Mouse (Mus musculus) T-helper 2 cell (primary cell): ENCODE data around the gene Shmt2.

Experiments used
- in situ Hi-C: fragments of 300-600 bp; cut with MboI, MseI; formaldehyde crosslinking; loops from one replicate; pipeline ENCODE4 v1.15.1; 2025; ENCODE audit warnings: high pct_unique_total_duplicates

Gene Shmt2

DNA sequence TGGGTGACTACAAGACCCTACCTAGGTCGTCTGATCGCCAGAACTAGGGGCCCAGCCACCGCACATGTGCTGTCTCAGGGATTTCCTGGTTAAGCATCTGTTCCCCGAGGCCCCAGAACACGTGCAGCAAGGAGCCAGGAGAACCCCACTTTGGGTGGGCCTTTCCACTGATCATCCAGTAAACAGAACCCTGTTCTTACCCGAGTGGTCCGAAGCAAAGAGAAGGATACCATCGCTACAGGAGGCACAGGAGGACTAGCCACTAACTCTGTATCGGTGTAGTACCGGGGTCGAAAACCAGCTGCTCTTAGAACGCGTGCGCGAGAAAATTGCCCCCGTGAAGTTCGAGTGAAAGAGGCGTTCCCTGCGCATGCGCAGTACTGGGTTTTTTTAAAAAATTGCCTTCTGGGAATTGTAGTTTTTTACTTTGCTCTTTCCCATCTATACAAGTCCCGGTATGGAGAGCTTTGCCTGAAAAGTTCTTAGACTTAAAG, at the start of gene Shmt2:
TSS of gene Shmt2 (minus strand) at position 357 of the 494 bp plus-strand sequence.
- in situ Hi-C loops = loop anchor here (10.0 kb wide), 1 partner anchor 337 kb away; the partner anchor contains the start of gene Slc26a10

- in situ Hi-C loops = no loop called here
Measured at GRCm38 (mm10) chr10:127570937-127571641, 48.8 kb upstream of the Shmt2 start.

DNA sequence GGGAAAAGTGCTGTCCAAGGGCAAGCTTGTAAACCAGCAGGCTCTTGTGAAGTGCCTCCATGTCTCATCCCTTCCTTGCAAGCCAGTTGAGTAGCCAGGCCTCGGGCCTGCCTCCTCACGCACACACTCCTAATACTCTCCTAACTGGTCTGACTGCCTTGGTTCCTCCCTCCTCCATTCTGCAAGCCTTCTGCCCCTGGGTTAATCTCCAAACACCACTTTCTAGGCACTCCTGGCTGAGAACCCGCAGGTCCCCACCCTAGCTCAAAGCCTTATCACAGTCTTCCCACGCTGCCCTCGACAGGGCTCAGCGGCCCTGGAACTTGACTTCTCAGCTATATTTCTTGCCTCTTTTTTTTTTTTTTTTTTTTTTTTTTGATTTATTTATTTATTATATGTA, 48.1 kb upstream of the Shmt2 start:
- in situ Hi-C loops = no loop called here

DNA sequence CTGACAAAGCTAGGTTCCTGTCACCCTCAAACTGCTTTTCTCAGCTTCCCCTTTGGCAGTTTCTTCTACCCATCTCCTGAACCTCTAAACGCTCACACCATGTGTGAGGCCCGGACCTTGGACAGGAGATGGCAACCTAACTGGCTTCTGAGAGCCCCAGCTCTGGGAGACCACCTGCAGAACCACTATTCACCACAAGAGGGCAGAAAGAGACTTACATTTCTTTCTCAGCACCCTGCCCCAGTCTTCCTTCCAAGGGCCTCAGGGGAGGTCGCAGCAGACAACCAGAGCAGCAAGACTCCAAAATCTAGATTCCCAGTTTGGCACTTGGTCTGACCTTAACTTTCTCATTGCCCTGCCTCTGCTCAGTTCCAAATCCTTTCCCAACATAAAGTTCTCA, 47.2 kb upstream of the Shmt2 start:
- in situ Hi-C loops = loop anchor here (10.0 kb wide), 1 partner anchor 135 kb away; the partner anchor contains the start of gene Myo1a

- in situ Hi-C loops = loop anchor here (10.0 kb wide), 1 partner anchor 138 kb away; the partner anchor contains the start of gene Myo1a
Measured at GRCm38 (mm10) chr10:127566553-127567326, 44.5 kb upstream of the Shmt2 start.

GRCm38 (mm10) chr10:127564301-127564700, 42.1 kb upstream of the Shmt2 start:
- in situ Hi-C loops = loop anchor here (10.0 kb wide), 1 partner anchor 140 kb away; the partner anchor contains the start of gene Myo1a

GRCm38 (mm10) chr10:127563840-127564239, 41.6 kb upstream of the Shmt2 start:
- in situ Hi-C loops = loop anchor here (10.0 kb wide), 1 partner anchor 141 kb away; the partner anchor contains the start of gene Myo1a

DNA sequence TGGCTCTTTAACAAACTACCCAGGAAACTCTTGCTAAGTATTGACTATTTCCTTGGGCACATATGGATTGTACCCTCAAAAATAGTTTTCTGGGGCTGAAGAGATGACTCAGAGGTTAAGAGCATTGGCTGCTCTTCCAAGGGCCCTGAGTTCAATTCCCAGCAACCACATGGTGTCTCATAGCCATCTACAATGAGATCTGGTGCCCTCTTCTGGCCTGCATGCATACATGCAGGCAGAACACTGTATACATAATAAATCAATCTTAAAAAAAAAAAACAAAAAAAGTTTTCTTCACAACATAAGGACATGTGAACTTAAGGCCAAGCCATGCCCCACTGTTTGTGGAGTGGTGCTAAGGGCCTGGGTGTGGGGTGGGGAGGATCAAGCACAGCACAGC, 38.9 kb upstream of the Shmt2 start:
- in situ Hi-C loops = loop anchor here (10.0 kb wide), 1 partner anchor 144 kb away; the partner anchor contains the start of gene Myo1a

DNA sequence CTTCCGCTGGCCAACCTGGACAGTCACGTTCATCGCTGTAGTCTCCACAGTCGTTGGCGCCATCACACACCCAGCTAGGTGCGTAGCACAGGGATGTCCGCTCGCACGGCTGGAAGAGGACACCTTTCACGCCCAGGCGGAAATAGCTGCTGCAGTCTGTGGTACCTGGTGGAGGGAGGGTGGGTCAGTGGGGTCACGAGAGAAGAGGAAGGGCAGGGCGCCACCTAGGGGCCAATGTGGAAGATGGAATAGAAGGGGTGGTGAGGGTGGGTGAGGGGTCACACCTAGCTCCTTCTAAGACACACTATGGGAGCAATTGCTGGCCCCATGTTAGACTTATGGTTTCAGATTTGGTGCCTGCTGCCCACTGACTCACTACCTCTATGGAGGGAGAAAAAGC, 35.2 kb upstream of the Shmt2 start:
- in situ Hi-C loops = no loop called here

DNA sequence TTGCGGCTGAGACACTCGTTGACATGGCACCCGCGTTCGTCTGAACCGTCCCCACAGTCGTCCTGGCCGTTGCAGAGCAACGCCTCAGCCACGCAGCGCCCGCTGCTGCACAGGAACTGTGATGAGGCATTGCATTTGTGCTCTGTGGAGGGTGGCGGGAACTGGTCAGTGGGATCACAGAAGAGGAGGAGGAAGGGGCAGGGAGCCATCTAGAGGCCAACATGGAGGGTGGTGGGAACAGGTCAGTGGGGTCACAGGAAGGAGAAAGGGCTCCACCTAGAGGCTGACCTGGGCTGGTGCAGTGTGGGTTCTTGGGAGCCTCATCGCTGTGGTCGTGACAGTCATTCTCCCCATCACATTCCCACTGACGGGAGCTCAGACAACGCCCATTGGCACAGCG, 33.5 kb upstream of the Shmt2 start:
- in situ Hi-C loops = no loop called here

- in situ Hi-C loops = no loop called here
Measured at GRCm38 (mm10) chr10:127549892-127550291, 27.6 kb upstream of the Shmt2 start.

GRCm38 (mm10) chr10:127548236-127548635, 26.0 kb upstream of the Shmt2 start:
- in situ Hi-C loops = no loop called here

GRCm38 (mm10) chr10:127546505-127546904, 24.3 kb upstream of the Shmt2 start:
- in situ Hi-C loops = no loop called here

- in situ Hi-C loops = loop anchor here (5.0 kb wide), 1 partner anchor 37 kb away; no protein-coding TSS in a partner anchor
Measured at GRCm38 (mm10) chr10:127544375-127544774, 22.1 kb upstream of the Shmt2 start.

GRCm38 (mm10) chr10:127543916-127544315, 21.7 kb upstream of the Shmt2 start:
- in situ Hi-C loops = loop anchor here (5.0 kb wide), 1 partner anchor 37 kb away; no protein-coding TSS in a partner anchor

- in situ Hi-C loops = loop anchor here (5.0 kb wide), 1 partner anchor 35 kb away; no protein-coding TSS in a partner anchor
Measured at GRCm38 (mm10) chr10:127542720-127543119, 20.5 kb upstream of the Shmt2 start.

- in situ Hi-C loops = loop anchor here (5.0 kb wide), 1 partner anchor 35 kb away; no protein-coding TSS in a partner anchor
Measured at GRCm38 (mm10) chr10:127542084-127542483, 19.8 kb upstream of the Shmt2 start.

- in situ Hi-C loops = loop anchor here (5.0 kb wide), 1 partner anchor 34 kb away; no protein-coding TSS in a partner anchor
Measured at GRCm38 (mm10) chr10:127541510-127541909, 19.3 kb upstream of the Shmt2 start.

- in situ Hi-C loops = no loop called here
Measured at GRCm38 (mm10) chr10:127537854-127538583, 15.8 kb upstream of the Shmt2 start.

DNA sequence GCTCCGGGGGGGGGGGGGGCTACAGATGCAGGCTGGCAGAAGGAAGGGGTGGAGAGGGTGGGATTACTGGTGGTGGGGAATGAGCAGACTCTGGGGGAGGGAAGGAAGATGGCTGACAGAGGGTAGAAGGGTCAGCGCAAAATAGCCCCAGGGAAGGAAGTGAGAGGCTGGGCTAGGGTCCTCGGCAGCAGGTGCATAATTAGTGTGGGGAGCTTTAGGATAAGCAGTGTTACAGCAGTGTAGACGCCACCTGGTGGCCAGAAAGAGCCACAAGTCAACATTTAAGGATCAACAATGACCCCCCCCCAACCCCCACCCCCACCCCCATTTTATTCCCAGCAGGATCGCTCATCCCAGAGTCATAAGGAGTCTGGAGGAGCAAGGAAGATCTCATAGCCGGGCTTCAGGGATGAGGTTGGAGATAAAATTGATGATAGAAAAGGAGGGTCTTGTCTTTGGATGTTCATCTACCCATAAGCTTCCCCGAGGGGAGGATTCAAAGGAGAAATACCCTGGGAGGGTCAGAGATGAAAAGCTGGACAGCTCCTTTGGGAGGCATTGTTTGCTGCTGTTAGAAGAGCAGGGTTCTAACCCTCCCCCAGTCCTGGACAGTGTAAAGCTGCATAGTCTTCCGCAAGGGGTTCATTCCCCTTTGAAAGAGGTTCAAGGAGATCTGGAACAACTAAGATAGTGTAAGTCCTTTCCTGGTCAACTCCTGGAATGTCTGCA, 14.5 kb upstream of the Shmt2 start:
- in situ Hi-C loops = no loop called here
